Mouse (Mus musculus) kidney, postnatal 0 days (tissue): Measurements from ENCODE around the gene Lrrc66. TPM values are rescaled to one million over a fixed set of nuclear protein-coding genes. Genes with fewer than 3 reads are reported as not detected.

Experiments
- ATAC-seq: fragments of 200-750 bp; cut with Nextera tagmentation; replicated peaks from 2 replicates; pipeline ENCODE4 v1.8.0; 2017; ENCODE audit warnings: low read depth, moderate number of reproducible peaks, moderate TSS enrichment, moderate library complexity; ENCODE audit not compliant: low FRiP score
- DNase-seq: peaks from one replicate; pipeline ENCODE4 v3.0.0-alpha.2; 2016; ENCODE audit warnings: low spot score
- H3K27ac ChIP-seq: fragments of 300-500 bp; sonication (generic); 2 replicates; pipeline ENCODE4 v1.5.1; 2014; ENCODE audit warnings: mild to moderate bottlenecking
- H3K27me3 ChIP-seq: fragments of 300-500 bp; sonication (generic); 2 replicates; pipeline ENCODE4 v1.6.1; 2014; ENCODE audit warnings: low read length, mixed read lengths; ENCODE audit not compliant: insufficient read depth
- H3K36me3 ChIP-seq: fragments of 300-500 bp; sonication (generic); 2 replicates; pipeline ENCODE4 v1.6.1; 2014; ENCODE audit warnings: low read length, mixed read lengths; ENCODE audit not compliant: insufficient read depth
- H3K4me1 ChIP-seq: fragments of 300-500 bp; sonication (generic); replicated peaks from 2 replicates; pipeline ENCODE4 v1.6.1; 2014; ENCODE audit warnings: antibody characterized with exemption, low read length, mixed read lengths; ENCODE audit not compliant: insufficient read depth
- H3K4me2 ChIP-seq: fragments of 300-500 bp; sonication (generic); 2 replicates; pipeline ENCODE4 v1.6.1; 2014; ENCODE audit warnings: mild to moderate bottlenecking, low read length, moderate library complexity, mixed read lengths
- H3K4me3 ChIP-seq: fragments of 300-500 bp; sonication (generic); replicated peaks from 2 replicates; pipeline ENCODE4 v1.5.1; 2014; ENCODE audit warnings: low read depth, low read length
- H3K9ac ChIP-seq: fragments of 300-500 bp; sonication (generic); 2 replicates; pipeline ENCODE4 v1.6.1; 2014; ENCODE audit warnings: low read depth, low read length
- H3K9me3 ChIP-seq: fragments of 300-500 bp; sonication (generic); replicated peaks from 2 replicates; pipeline ENCODE4 v1.6.1; 2016; ENCODE audit warnings: low read length, inconsistent platforms, mixed read lengths
- CTCF ChIP-seq: IDR thresholded peaks from 2 replicates; pipeline ENCODE4 v1.5.1; 2016; ENCODE audit warnings: antibody characterized with exemption, low read depth, mild to moderate bottlenecking, moderate library complexity
- WGBS: fragments of 180-500 bp; shearing (Covaris S2); extraction: QIAGEN DNeasy Blood & Tissue Kit; methylation state at CpG from one replicate; pipeline ENCODE4 v1.1.7; 2014; 5-methylcytosine and 5-hydroxymethylcytosine counted together
- polyA plus RNA-seq: library from polyadenylated mRNA; unstranded; fragments of >200 nt; fragmentation: Nextera tagmentation; extraction: Ambion mirVana; gene quantifications from 2 replicates; pipeline ENCODE4 v1.2.1, GENCODE M21; 2015

Gene Lrrc66
- polyA plus RNA-seq, result 1.4 and 1.8 TPM in 2 replicates

DNA sequence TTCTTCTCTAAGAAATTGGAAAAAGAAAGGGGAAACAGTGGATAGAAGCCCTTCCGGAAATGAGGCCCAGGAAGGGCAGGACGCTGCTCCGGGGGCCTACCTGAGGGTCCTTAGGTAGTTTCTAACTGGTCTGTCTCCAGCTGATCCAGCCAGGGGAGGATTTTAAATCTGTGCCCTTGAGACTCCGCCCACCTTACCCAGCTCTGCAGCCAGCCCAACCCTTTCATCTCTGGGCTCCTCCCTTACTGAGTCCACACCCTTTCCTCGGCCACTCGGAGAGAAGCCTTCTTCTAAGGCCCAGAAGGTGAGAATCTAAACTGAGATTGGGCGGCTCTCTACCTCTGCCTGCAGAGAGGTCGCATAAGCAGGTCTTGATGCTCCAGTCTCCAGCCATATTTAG lies at the start of gene Lrrc66:
Lrrc66 (minus strand) TSS at position 236 of the 400 bp plus-strand sequence.
- no peaks in the 10 kb centered on the region for H3K4me1 ChIP-seq
- DNase-seq, result no peak
- no peak for TF ChIP-seq CTCF

DNA sequence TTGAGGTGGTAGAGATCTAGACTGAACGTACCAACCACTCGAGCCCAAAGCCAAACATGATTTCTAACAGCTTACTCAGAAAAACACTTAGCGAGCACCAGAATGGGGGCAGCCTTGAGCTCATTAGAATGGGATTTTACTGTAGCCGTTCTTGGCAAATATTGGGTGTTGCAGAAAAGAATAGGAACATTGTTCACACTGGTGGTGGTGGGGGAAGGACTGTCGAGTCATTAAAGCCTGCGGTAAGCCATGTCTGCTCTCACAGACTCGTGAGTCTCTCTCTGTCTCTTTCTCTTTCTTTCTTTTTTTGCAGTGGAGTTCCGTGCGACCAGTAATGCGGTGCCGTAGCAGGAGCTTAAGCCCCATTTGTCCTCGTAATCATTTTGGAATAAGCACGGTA lies 44.3 kb upstream of the Lrrc66 start:
- Histone ChIP-seq H3K9ac (no peak overlapping the region), H3K27me3 (no peaks in the 10 kb centered on the region), H3K36me3 (no peaks in the 10 kb centered on the region), H3K4me3 (no peak overlapping the region), H3K9me3 (no peaks in the 10 kb centered on the region), H3K4me2 (no peak overlapping the region), H3K27ac (no peak overlapping the region), H3K4me1 (no peaks in the 10 kb centered on the region)
- ATAC-seq (no peak), DNase-seq (no peak)
- WGBS, result 77% methylated on average over 13 of the region's 13 CpGs
- TF ChIP-seq CTCF, result no peak

More for the DNA sequence above, at the start of gene Lrrc66:
- Histone ChIP-seq H3K4me2 (no peak within 1 kb of the TSS), H3K27ac (no peak within 1 kb of the TSS), H3K36me3 (peaks cover 15% of the 10 kb centered on the region), H3K9ac (no peak within 1 kb of the TSS), H3K4me3 (no peak within 1 kb of the TSS), H3K9me3 (no peaks in the 10 kb centered on the region; the same call in 1 of the 2 replicates), H3K27me3 (no peaks in the 10 kb centered on the region)
- ATAC-seq, result no peak
- 80% methylated on average over 8 of the region's 8 CpGs for WGBS

DNA sequence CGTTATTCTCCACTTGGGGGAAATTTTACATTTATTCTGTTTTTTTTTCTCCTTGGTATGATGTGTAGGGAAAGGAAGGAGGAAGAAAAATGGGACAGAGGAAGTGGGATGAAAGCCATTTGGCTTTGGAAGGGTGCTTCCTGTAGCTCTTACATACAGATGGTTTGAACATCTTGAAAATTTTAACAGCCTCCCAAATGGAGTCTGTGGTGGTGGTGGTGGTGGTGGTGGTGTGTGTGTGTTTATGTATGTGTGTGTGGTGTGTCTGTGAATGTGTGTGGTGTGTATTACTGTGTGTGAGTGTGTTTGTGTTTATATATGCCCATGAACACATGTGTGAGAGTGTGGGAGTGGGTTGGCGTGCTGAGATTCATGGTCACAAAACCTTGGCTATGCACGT lies 43.3 kb upstream of the Lrrc66 start:
- H3K27me3 ChIP-seq, result no peaks in the 10 kb centered on the region
- H3K4me2 ChIP-seq, result no peak overlapping the region
- DNase-seq (no peak), ATAC-seq (no peak)
- no peaks in the 10 kb centered on the region for H3K36me3 ChIP-seq
- H3K4me1 ChIP-seq, result no peaks in the 10 kb centered on the region
- WGBS, result 74% methylated on average over 3 of the region's 3 CpGs
- H3K4me3 ChIP-seq, result no peak overlapping the region
- H3K9ac ChIP-seq, result no peak overlapping the region
- no peaks in the 10 kb centered on the region for H3K9me3 ChIP-seq
- no peak for TF ChIP-seq CTCF
- no peak overlapping the region for H3K27ac ChIP-seq

DNA sequence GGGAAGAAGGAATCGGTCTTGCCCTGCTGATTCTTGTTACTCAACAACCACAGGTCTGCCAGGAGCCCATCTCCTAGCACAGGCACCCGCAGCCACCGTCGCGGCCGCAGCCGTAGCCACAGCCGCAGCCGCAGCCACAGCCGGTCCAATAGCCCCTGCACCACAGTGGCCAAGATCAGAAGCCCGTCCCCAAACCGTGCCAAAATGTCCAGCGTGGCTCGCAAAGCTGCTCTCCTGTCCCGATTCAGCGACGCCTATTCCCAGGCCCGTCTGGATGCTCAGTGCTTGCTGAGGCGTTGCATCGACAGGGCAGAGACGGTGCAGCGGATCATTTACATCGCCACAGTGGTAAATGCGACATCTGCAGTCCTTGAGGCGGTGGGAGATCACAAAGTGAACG lies 37.1 kb upstream of the Lrrc66 start:
- H3K4me2 ChIP-seq, result peak overlapping the region; percentile 37
- 34% methylated on average over 26 of the region's 26 CpGs for WGBS
- H3K4me1 ChIP-seq, result no peaks in the 10 kb centered on the region
- H3K4me3 ChIP-seq, result no peak overlapping the region
- no peak overlapping the region for H3K27ac ChIP-seq
- no peaks in the 10 kb centered on the region for H3K9me3 ChIP-seq
- H3K36me3 ChIP-seq, result no peaks in the 10 kb centered on the region
- ATAC-seq, result no peak
- no peak for TF ChIP-seq CTCF
- no peaks in the 10 kb centered on the region for H3K27me3 ChIP-seq
- no peak for DNase-seq
- no peak overlapping the region for H3K9ac ChIP-seq

DNA sequence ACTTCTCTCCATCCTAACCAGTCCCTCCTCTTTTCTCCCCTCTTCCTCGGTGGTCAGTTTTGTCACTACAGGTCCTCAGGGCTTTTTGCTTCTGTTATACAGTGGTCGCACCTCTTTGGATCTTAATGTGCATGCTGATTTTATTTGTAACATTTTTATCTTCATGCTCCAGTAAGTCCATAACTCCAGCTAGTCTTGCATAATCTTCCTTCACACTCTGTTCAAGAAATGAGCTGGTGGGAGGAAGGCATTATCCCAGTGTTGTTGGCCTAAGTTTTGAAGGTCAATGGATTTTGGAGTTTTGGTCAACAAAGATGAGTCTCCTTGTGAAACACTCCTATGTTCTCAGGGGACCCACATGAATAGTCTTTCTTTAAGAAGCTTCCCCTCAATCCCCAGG lies 35.6 kb upstream of the Lrrc66 start:
- no peaks in the 10 kb centered on the region for H3K27me3 ChIP-seq
- H3K36me3 ChIP-seq, result no peaks in the 10 kb centered on the region
- 75% methylated on average over 2 of the region's 2 CpGs for whole genome bisulfite sequencing
- no peak for TF ChIP-seq CTCF
- DNase-seq (no peak), ATAC-seq (no peak)
- no peaks in the 10 kb centered on the region for H3K4me1 ChIP-seq
- no peak overlapping the region for H3K9ac ChIP-seq
- no peak overlapping the region for H3K27ac ChIP-seq
- no peak overlapping the region for H3K4me2 ChIP-seq
- H3K4me3 ChIP-seq, result no peak overlapping the region
- no peaks in the 10 kb centered on the region for H3K9me3 ChIP-seq

DNA sequence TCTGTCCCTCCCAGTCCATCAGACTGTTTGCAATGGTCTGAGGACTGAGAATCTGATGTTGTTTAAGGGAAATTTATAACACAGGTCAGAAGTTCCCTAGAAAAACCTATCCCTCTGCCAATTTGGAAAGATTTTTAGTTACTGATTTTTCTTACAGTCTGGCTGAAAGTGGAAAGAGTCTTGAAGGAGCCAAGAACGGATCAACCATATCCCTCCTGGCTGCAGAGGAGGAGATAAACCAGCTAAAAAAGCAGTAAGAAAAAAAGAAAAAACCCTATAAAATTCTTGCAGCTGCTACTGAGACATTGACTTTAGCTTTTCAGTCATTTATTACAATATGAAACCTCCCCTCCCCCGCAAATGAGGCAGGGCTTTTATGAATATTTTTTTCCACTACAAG lies 34.4 kb upstream of the Lrrc66 start:
- H3K27ac ChIP-seq, result no peak overlapping the region
- TF ChIP-seq CTCF, result no peak
- H3K4me3 ChIP-seq, result no peak overlapping the region
- no peaks in the 10 kb centered on the region for H3K27me3 ChIP-seq
- DNase-seq, result peak; percentile 32
- no peaks in the 10 kb centered on the region for H3K36me3 ChIP-seq
- no peak overlapping the region for H3K9ac ChIP-seq
- no peaks in the 10 kb centered on the region for H3K9me3 ChIP-seq
- WGBS, result 65% methylated on average over 2 of the region's 2 CpGs
- no peak for ATAC-seq
- no peaks in the 10 kb centered on the region for H3K4me1 ChIP-seq
- no peak overlapping the region for H3K4me2 ChIP-seq

DNA sequence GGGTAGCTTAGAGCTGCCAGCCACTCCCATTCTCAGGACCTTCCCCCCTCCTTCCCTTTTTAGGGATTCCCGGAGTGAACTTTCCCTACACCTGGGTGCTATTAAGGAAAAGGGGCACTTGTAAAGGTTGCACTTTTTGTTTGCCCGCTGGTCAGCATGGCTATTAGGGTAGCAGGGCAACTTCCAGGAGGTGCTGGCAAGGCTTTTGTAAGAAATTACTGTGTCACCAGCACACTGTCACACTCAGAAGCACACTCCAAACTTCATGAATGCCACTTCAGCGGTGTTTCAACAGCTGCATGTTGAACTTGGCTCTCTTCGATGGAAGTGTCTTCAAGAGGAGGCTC lies 19.5 kb upstream of the Lrrc66 start:
- no peak for TF ChIP-seq CTCF
- peak overlapping the region; percentile 58 for H3K4me3 ChIP-seq
- peak overlapping the region; percentile 54; the same call in 1 of the 2 replicates for H3K9ac ChIP-seq
- no peak overlapping the region for H3K27ac ChIP-seq
- H3K9me3 ChIP-seq, result no peaks in the 10 kb centered on the region
- peaks cover 31% of the 10 kb centered on the region for H3K27me3 ChIP-seq
- peaks cover 10% of the 10 kb centered on the region; the same call in 1 of the 2 replicates for H3K4me1 ChIP-seq
- no peaks in the 10 kb centered on the region for H3K36me3 ChIP-seq
- peak overlapping the region; percentile 96 for H3K4me2 ChIP-seq
- ATAC-seq (no peak), DNase-seq (no peak)
- WGBS, result 7% methylated on average over 4 of the region's 4 CpGs
